In genomic region chr11:110609276-110609675, GRCm38 (mm10) we compare ENCODE assay signal across 15 mouse cellular contexts.
A peak's percentile ranks its signal among the peaks of the same experiment; 100 is the strongest.
DNase-seq lines count a peak whose midpoint lies in the region; TF ChIP-seq lines count a peak whose summit lies in the region.
"Had no signal": no experiment of that assay in that cellular context is flagged by ENCODE, and none has a peak within 500 bp of the region (broad histone marks: within the 10 kb centered on the region; RNA-seq: fewer than 3 reads in every experiment).

No protein-coding gene starts in this region.

- no peak for TF ChIP-seq CTCF in CH12.LX (conservative IDR thresholded peaks at IDR 0.05 in 1 of 2, IDR thresholded peaks at IDR 0.05 in 1 of 2; ENCODE audit: low read depth in 2 of 2, low read length in 2 of 2)

- no peak overlapping the region for H3K4me3 ChIP-seq in CH12.LX (replicated peaks in 1 of 3; ENCODE audit: low read depth in 2 of 3, low read length in 2 of 3, poor library complexity in 1 of 3)

- no peak overlapping the region for H3K4me2 ChIP-seq in CH12.LX (ENCODE audit: insufficient read depth, low read depth, poor library complexity, severe bottlenecking)

- no peak overlapping the region for H3K9ac ChIP-seq in CH12.LX (ENCODE audit: insufficient read depth, low read depth)

- H3K36me3 ChIP-seq in CH12.LX (replicated peaks in 1 of 2; ENCODE audit: control insufficient read depth in 1 of 2, insufficient read depth in 1 of 2, low read length in 1 of 2), result no peaks in the 10 kb centered on the region
- H3K36me3 ChIP-seq: G1E had no signal

- in situ Hi-C loops in CH12.LX (cut with MboI; ENCODE audit: low pct_ligation_motif_present, low pct_unique_long_range_greater_than_20kb, low sequenced_read_pairs), result no loop called here

- TF ChIP-seq POLR2A in CH12.LX (IDR thresholded peaks at IDR 0.05; ENCODE audit: low read depth, low read length), result no peak

- DNase-seq in CH12.LX (ENCODE audit: extremely low read depth), result peak; percentile 76
- DNase-seq in kidney, adult 9 months, result no peak
- DNase-seq: adrenal gland, adult 2 months; adrenal gland, adult 8-10 months; adrenal gland, postnatal 10 days; adrenal gland, postnatal 14 days; adrenal gland, postnatal 25 days; adrenal gland, postnatal 36 days; B cell, adult 2 months; cerebellum, adult 11 months; cerebellum, adult 11-12 months; cerebellum, adult 18-20 months; cerebellum, adult 2 months; cerebellum, adult 8-10 months had no signal

- TF ChIP-seq RAD21 in CH12.LX (IDR thresholded peaks at IDR 0.05; ENCODE audit: low read depth, low read length), result no peak

- H3K4me1 ChIP-seq in CH12.LX (ENCODE audit: control insufficient read depth in 1 of 2, insufficient read depth in 2 of 2), result peaks cover 0 to 36% of the 10 kb centered on the region in 2 experiments; a peak in 2 of 4 replicates

- TF ChIP-seq EP300 in CH12.LX (IDR thresholded peaks at IDR 0.05; ENCODE audit: low read length), result peak; percentile 60

- peaks cover 2% of the 10 kb centered on the region for H3K27me3 ChIP-seq in CH12.LX (replicated peaks)

- no peaks in the 10 kb centered on the region for H3K9me3 ChIP-seq in CH12.LX (replicated peaks; ENCODE audit: low read length)

- H3K79me2 ChIP-seq in CH12.LX (replicated peaks; ENCODE audit: control insufficient read depth, extremely low read depth, insufficient read depth, poor library complexity, severe bottlenecking), result no peaks in the 10 kb centered on the region

- dilution Hi-C loops in CH12.LX (cut with MboI; ENCODE audit: extremely low pct_ligation_motif_present, extremely low pct_unique_long_range_greater_than_20kb, low sequenced_read_pairs), result no loop called here

- no peak overlapping the region for H3K27ac ChIP-seq in CH12.LX (ENCODE audit: insufficient read depth, low read depth)

TF ChIP-seq in CH12.LX, 34 proteins besides CTCF, POLR2A, EP300 and RAD21:
- TF ChIP-seq TCF12 (IDR thresholded peaks at IDR 0.05; ENCODE audit: low read depth, low read length), result peak; percentile 29; the same call in 1 of the 2 replicates
- TF ChIP-seq E2F4 (IDR thresholded peaks at IDR 0.05; ENCODE audit: insufficient replicate concordance, low read depth, low read length), result no peak
- TF ChIP-seq UBTF (IDR thresholded peaks at IDR 0.05; ENCODE audit: low read depth, low read length), result no peak
- no peak for TF ChIP-seq ZKSCAN1 (IDR thresholded peaks at IDR 0.05; ENCODE audit: borderline replicate concordance, low read depth, low read length)
- TF ChIP-seq ZNF384 (IDR thresholded peaks at IDR 0.05; ENCODE audit: low read depth, low read length), result no peak
- TF ChIP-seq MYC (IDR thresholded peaks at IDR 0.05; ENCODE audit: low read depth, low read length), result no peak
- no peak for TF ChIP-seq USF2 (conservative IDR thresholded peaks at IDR 0.05; ENCODE audit: low read depth, low read length)
- TF ChIP-seq ZMIZ1 (IDR thresholded peaks at IDR 0.05; ENCODE audit: low read depth, low read length), result no peak
- no peak for TF ChIP-seq MAX (IDR thresholded peaks at IDR 0.05; ENCODE audit: low read length)
- TF ChIP-seq BHLHE40 (IDR thresholded peaks at IDR 0.05; ENCODE audit: low read depth, low read length), result peak; percentile 86
- no peak for TF ChIP-seq ZC3H11A (IDR thresholded peaks at IDR 0.05; ENCODE audit: low read depth, low read length)
- no peak for TF ChIP-seq CHD1 (IDR thresholded peaks at IDR 0.05; ENCODE audit: low read depth, low read length)
- no peak for TF ChIP-seq MEF2A (IDR thresholded peaks at IDR 0.05; ENCODE audit: borderline replicate concordance, low read depth, low read length)
- TF ChIP-seq ETS1 (conservative IDR thresholded peaks at IDR 0.05; ENCODE audit: low read depth, low read length), result peak; percentile 76
- TF ChIP-seq SIN3A (IDR thresholded peaks at IDR 0.05; ENCODE audit: low read length), result no peak
